Mouse (Mus musculus): ENCODE measurements at regions not wholly inside any gene's neighbourhood (a gene's known extent, or its start where the extent isn't known, plus 50 kb on each side); places are given as distances from the start of the nearest gene placed in this dataset.

- TF ChIP-seq POLR2A (IDR thresholded peaks at IDR 0.05; ENCODE audit: borderline replicate concordance, extremely low read depth, low read depth, low read length) (no peak), CTCF (IDR thresholded peaks at IDR 0.05; ENCODE audit: insufficient read depth, low read length) (no peak)
These were observed 97.2 kb upstream of the Pam start for GRCm38 (mm10) chr1:98192671-98193070.

Measured in lung, adult 2 months (tissue).